Mouse (Mus musculus): ENCODE measurements around the gene Ctf1. TPM values are rescaled to one million over a fixed set of nuclear protein-coding genes. Genes with fewer than 3 reads are reported as not detected.
"Not testable (repeated sequence)": the region's sequence is repeated elsewhere in the genome, so short reads cannot be mapped to it uniquely, and the experiment has no call there.

Ctf1 gene
- polyA plus RNA-seq, 1 experiment from 2014 or later = 3.6 TPM

GRCm38 (mm10) chr7:127716992-127717391, 4.5 kb downstream of the Ctf1 start:
- H3K4me3 ChIP-seq = peak overlapping the region; percentile 51
- H3K4me2 ChIP-seq = peak overlapping the region; percentile 82
- no peak overlapping the region for H3K27ac ChIP-seq
- no peaks in the 10 kb centered on the region for H3K9me3 ChIP-seq (replicated peaks)
- H3K36me3 ChIP-seq = no peaks in the 10 kb centered on the region
- WGBS (ENCODE audit: insufficient replicate concordance) = under 1% methylated on average over 39 of the region's 41 CpGs
- H3K27me3 ChIP-seq (replicated peaks) = peaks cover 26% of the 10 kb centered on the region
- peaks cover 24% of the 10 kb centered on the region for H3K4me1 ChIP-seq
- ATAC-seq = peak; percentile 67
- H3K9ac ChIP-seq = peak overlapping the region; percentile 63

- Histone ChIP-seq H3K4me3 (no peak overlapping the region), H3K4me2 (no peak overlapping the region), H3K4me1 (peaks cover 10% of the 10 kb centered on the region), H3K9me3 (replicated peaks) (no peaks in the 10 kb centered on the region), H3K27me3 (replicated peaks) (peaks cover 30% of the 10 kb centered on the region), H3K36me3 (no peaks in the 10 kb centered on the region), H3K27ac (no peak overlapping the region), H3K9ac (no peak overlapping the region)
- 67% methylated on average over 6 of the region's 6 CpGs for WGBS (ENCODE audit: insufficient replicate concordance)
- no peak for ATAC-seq
Measured at GRCm38 (mm10) chr7:127718339-127718738, 5.8 kb downstream of the Ctf1 start.

- no peak overlapping the region for H3K9ac ChIP-seq
- no peak overlapping the region for H3K4me2 ChIP-seq
- H3K36me3 ChIP-seq = no peaks in the 10 kb centered on the region
- peaks cover 9% of the 10 kb centered on the region for H3K4me1 ChIP-seq
- H3K27me3 ChIP-seq (replicated peaks) = peaks cover 30% of the 10 kb centered on the region
- no peak overlapping the region for H3K27ac ChIP-seq
- no peak overlapping the region for H3K4me3 ChIP-seq
- WGBS (ENCODE audit: insufficient replicate concordance) = 71% methylated on average over 6 of the region's 6 CpGs
- H3K9me3 ChIP-seq (replicated peaks) = no peaks in the 10 kb centered on the region
- ATAC-seq = no peak
Measured at GRCm38 (mm10) chr7:127719258-127719657, 6.7 kb downstream of the Ctf1 start.

- no peaks in the 10 kb centered on the region for H3K9me3 ChIP-seq (replicated peaks)
- 47% methylated on average over 2 of the region's 2 CpGs for WGBS (ENCODE audit: insufficient replicate concordance)
- no peaks in the 10 kb centered on the region for H3K4me1 ChIP-seq
- H3K27ac ChIP-seq = no peak overlapping the region
- no peak overlapping the region for H3K4me2 ChIP-seq
- H3K9ac ChIP-seq = no peak overlapping the region
- H3K27me3 ChIP-seq (replicated peaks) = 0 out of 2 replicates have a peak, but pooled peaks cover 10% of the 10 kb centered on the region
- no peak overlapping the region for H3K4me3 ChIP-seq
- H3K36me3 ChIP-seq = no peaks in the 10 kb centered on the region
- ATAC-seq = no peak
Measured at GRCm38 (mm10) chr7:127725490-127725889, 13.0 kb downstream of the Ctf1 start.

GRCm38 (mm10) chr7:127725924-127726323, 13.4 kb downstream of the Ctf1 start:
- Histone ChIP-seq H3K27ac (no peak overlapping the region), H3K36me3 (no peaks in the 10 kb centered on the region), H3K4me2 (no peak overlapping the region), H3K4me1 (no peaks in the 10 kb centered on the region), H3K9me3 (replicated peaks) (no peaks in the 10 kb centered on the region), H3K9ac (no peak overlapping the region), H3K4me3 (no peak overlapping the region), H3K27me3 (replicated peaks) (0 out of 2 replicates have a peak, but pooled peaks cover 10% of the 10 kb centered on the region)
- no peak for ATAC-seq
- WGBS (ENCODE audit: insufficient replicate concordance) = 60% methylated on average over 6 of the region's 6 CpGs

- Histone ChIP-seq H3K4me3 (no peak overlapping the region), H3K27me3 (replicated peaks) (0 out of 2 replicates have a peak, but pooled peaks cover 9% of the 10 kb centered on the region), H3K36me3 (no peaks in the 10 kb centered on the region), H3K4me2 (no peak overlapping the region), H3K9me3 (replicated peaks) (no peaks in the 10 kb centered on the region), H3K9ac (no peak overlapping the region), H3K4me1 (no peaks in the 10 kb centered on the region), H3K27ac (no peak overlapping the region)
- no peak for ATAC-seq
- WGBS (ENCODE audit: insufficient replicate concordance) = 61% methylated on average over 7 of the region's 7 CpGs
Measured at GRCm38 (mm10) chr7:127727898-127728297, 15.4 kb downstream of the Ctf1 start.

- 54% methylated on average over 4 of the region's 4 CpGs for WGBS (ENCODE audit: insufficient replicate concordance)
- ATAC-seq = no peak
- 0 out of 2 replicates have a peak, but pooled peaks cover 6% of the 10 kb centered on the region for H3K27me3 ChIP-seq (replicated peaks)
Measured at GRCm38 (mm10) chr7:127730170-127730569, 17.6 kb downstream of the Ctf1 start.

GRCm38 (mm10) chr7:127732066-127732465, 19.5 kb downstream of the Ctf1 start, which contains the start of gene Ctf2:
Ctf2 (minus strand) TSS chr7:127732166.
- H3K27me3 ChIP-seq (replicated peaks); H3K4me1 ChIP-seq; H3K4me2 ChIP-seq; H3K4me3 ChIP-seq; H3K27ac ChIP-seq; H3K9ac ChIP-seq; H3K36me3 ChIP-seq; ATAC-seq; H3K9me3 ChIP-seq (replicated peaks): not testable (repeated sequence)
- WGBS (ENCODE audit: insufficient replicate concordance) = 88% methylated on average over 1 of the region's 5 CpGs

More at GRCm38 (mm10) chr7:127730170-127730569, 17.6 kb downstream of the Ctf1 start:
- H3K36me3 ChIP-seq = no peaks in the 10 kb centered on the region
- no peaks in the 10 kb centered on the region for H3K9me3 ChIP-seq (replicated peaks)
- H3K4me3 ChIP-seq = no peak overlapping the region
- H3K9ac ChIP-seq = no peak overlapping the region
- H3K4me2 ChIP-seq = no peak overlapping the region
- H3K27ac ChIP-seq = no peak overlapping the region
- H3K4me1 ChIP-seq = no peaks in the 10 kb centered on the region

- peak within 1 kb of the TSS; percentile 77 for H3K4me3 ChIP-seq
- H3K36me3 ChIP-seq = peaks cover 16% of the 10 kb centered on the region
- H3K9ac ChIP-seq = peak within 1 kb of the TSS; percentile 67
- no peaks in the 10 kb centered on the region for H3K9me3 ChIP-seq (replicated peaks)
- H3K4me2 ChIP-seq = peak within 1 kb of the TSS; percentile 97
- H3K4me1 ChIP-seq = peaks cover 32% of the 10 kb centered on the region
- no peaks in the 10 kb centered on the region for H3K27me3 ChIP-seq (replicated peaks)
- under 1% methylated on average over 26 of the region's 26 CpGs for WGBS (ENCODE audit: insufficient replicate concordance)
- H3K27ac ChIP-seq = peak within 1 kb of the TSS; percentile 86
- ATAC-seq = no peak
Measured at GRCm38 (mm10) chr7:127744366-127745045, 32.0 kb downstream of the Ctf1 start, which contains the start of gene Fbxl19. Fbxl19 (plus strand) TSS chr7:127744543.

- H3K27me3 ChIP-seq (replicated peaks) = no peaks in the 10 kb centered on the region
- peak overlapping the region; percentile 67 for H3K9ac ChIP-seq
- peaks cover 24% of the 10 kb centered on the region for H3K36me3 ChIP-seq
- H3K4me2 ChIP-seq = peak overlapping the region; percentile 97
- peaks cover 32% of the 10 kb centered on the region for H3K4me1 ChIP-seq
- H3K27ac ChIP-seq = peak overlapping the region; percentile 86
- ATAC-seq = peak; percentile 82
- no peaks in the 10 kb centered on the region for H3K9me3 ChIP-seq (replicated peaks)
- peak overlapping the region; percentile 77 for H3K4me3 ChIP-seq
- under 1% methylated on average over 19 of the region's 19 CpGs for WGBS (ENCODE audit: insufficient replicate concordance)
Measured at GRCm38 (mm10) chr7:127745251-127745651, 32.7 kb downstream of the Ctf1 start.

GRCm38 (mm10) chr7:127745652-127746493, 33.3 kb downstream of the Ctf1 start:
- ATAC-seq = peak; percentile 68
- WGBS (ENCODE audit: insufficient replicate concordance) = under 1% methylated on average over 39 of the region's 39 CpGs
- peak overlapping the region; percentile 67 for H3K9ac ChIP-seq

More at GRCm38 (mm10) chr7:127745652-127746493, 33.3 kb downstream of the Ctf1 start:
- H3K4me3 ChIP-seq = peak overlapping the region; percentile 77
- no peaks in the 10 kb centered on the region for H3K27me3 ChIP-seq (replicated peaks)
- peaks cover 30% of the 10 kb centered on the region for H3K36me3 ChIP-seq
- H3K4me1 ChIP-seq = peaks cover 32% of the 10 kb centered on the region
- no peaks in the 10 kb centered on the region for H3K9me3 ChIP-seq (replicated peaks)
- H3K27ac ChIP-seq = peak overlapping the region; percentile 86
- H3K4me2 ChIP-seq = peak overlapping the region; percentile 97

All from liver, embryonic 12.5 days (tissue).